Mouse (Mus musculus): Measurements from ENCODE around the gene Usp54.

GRCm38 (mm10) chr14:20578822-20579407, 61.9 kb downstream of the Usp54 start:
- TF ChIP-seq GATA1 (IDR thresholded peaks at IDR 0.05; ENCODE audit: borderline replicate concordance, low read length) (no peak), CTCF (IDR thresholded peaks at IDR 0.05; ENCODE audit: low read depth, low read length) (no peak), TAL1 (conservative IDR thresholded peaks at IDR 0.05; ENCODE audit: low read depth, low read length) (no peak)

Data from G1E (cell line).